ENCODE assay signal across 8 mouse cellular contexts in the genomic region with DNA sequence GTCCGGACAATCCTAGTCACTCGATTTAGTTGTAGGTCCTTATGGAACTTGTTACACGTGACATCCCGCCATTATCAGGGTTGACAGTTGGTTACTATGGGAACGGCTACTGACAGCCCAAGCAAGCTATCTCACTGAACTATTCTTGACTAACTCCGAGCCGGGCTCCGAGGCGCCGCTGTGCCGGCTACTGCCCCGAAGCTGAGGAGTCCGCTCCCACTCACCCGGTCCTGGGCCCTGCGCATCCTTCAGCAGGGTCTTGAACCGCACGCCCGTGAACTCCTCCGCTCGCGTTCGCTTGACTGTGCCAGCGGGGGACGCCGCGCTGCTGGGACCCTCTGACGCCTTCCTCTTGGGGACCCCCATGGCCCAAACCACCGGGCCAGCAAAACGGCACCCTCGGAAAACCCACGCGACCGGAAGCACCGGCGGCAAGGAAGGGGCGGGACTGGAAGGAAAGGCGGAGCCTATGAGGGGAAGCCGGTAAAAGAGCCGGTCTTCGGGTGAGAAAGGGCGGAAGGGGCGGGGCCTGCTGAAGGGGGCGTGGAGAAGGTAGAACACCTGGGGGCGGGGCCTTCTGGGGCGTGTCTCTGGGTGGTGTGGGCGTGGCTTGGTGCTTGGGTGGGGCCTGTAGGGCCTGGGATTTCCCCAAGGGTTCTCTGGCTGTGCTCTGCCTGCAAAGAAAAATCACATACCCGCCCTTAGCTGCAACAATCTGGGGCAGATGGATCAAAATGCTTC. TPM values are rescaled to one million over a fixed set of nuclear protein-coding genes. Genes with fewer than 3 reads are reported as not detected.
DNase-seq lines count a peak whose midpoint lies in the region; ATAC-seq and TF ChIP-seq lines count a peak whose summit lies in the region.

A gene (minus strand): TSS at position 439 of the 741 bp plus-strand sequence.

- no peak for TF ChIP-seq CTCF in cortical plate, adult 2 months (IDR thresholded peaks at IDR 0.05; ENCODE audit: extremely low read depth, insufficient read depth, low read length)

- ATAC-seq in activated CD4-positive, CD25-positive, alpha-beta regulatory T cell, adult 4 months, result peak; percentile 99
- ATAC-seq in megakaryocyte progenitor cell, adult 5-6 weeks (replicated peaks; ENCODE audit: poor library complexity), result peak; percentile 96

- no peak within 1 kb of the TSS; the same call in 1 of the 2 replicates for H3K27ac ChIP-seq in cortical plate, adult 2 months (ENCODE audit: insufficient read depth, low read length)

- TF ChIP-seq POLR2A in cortical plate, adult 2 months (IDR thresholded peaks at IDR 0.05; ENCODE audit: extremely low read depth, insufficient read depth, low read length), result peak; percentile 45; the same call in 1 of the 2 replicates

- peaks cover 1% of the 10 kb centered on the region; the same call in 1 of the 2 replicates for H3K4me1 ChIP-seq in cortical plate, adult 2 months (ENCODE audit: control insufficient read depth, insufficient read depth, low read length)

- peak; percentile 99 for DNase-seq in gastrocnemius, adult 8-10 months (ENCODE audit: low spot score in 2 of 2)
- peak; percentile 99 for DNase-seq in induced T-regulatory cell, adult 2 months (ENCODE audit: low read depth)
- DNase-seq in left cerebral cortex, adult 9 months (ENCODE audit: low spot score in 2 of 2), result peak; percentile 92 to 99
- peak; percentile 98 for DNase-seq in right cerebral cortex, postnatal 14 days
- DNase-seq in urinary bladder, postnatal 36 days (ENCODE audit: low spot score in 2 of 2), result peak; percentile 100

- peak within 1 kb of the TSS; percentile 59 for H3K4me3 ChIP-seq in cortical plate, adult 2 months (ENCODE audit: insufficient read depth, low read length)

RNA-seq across cellular contexts. Expression of the gene that starts here (rescaled TPM):
- 1 to 10 TPM; 3.9 to 4.6 TPM for polyA plus RNA-seq in activated CD4-positive, CD25-positive, alpha-beta regulatory T cell, adult 4 months (2017; shearing (Covaris generic))
- polyA plus RNA-seq in cortical plate, adult 2 months (2012; rRNA removed), result 6.8 and 6.9 TPM in 2 replicates
- total RNA-seq in gastrocnemius, adult 8-10 months (2022), result 1 to 10 TPM; 4.2 to 4.7 (median 4.3) TPM
- total RNA-seq in megakaryocyte progenitor cell, adult 5-6 weeks (2015), result 8.1 and 8.9 TPM in 2 replicates
- total RNA-seq in megakaryocyte progenitor cell, adult 5-6 weeks (2017), result 7.7 and 9.1 TPM in 2 replicates
